Mouse (Mus musculus) adrenal gland, adult 8-10 months (tissue): ENCODE measurements around the gene Iqsec1. TPM values are rescaled to one million over a fixed set of nuclear protein-coding genes. Genes with fewer than 3 reads are reported as not detected.
"Not testable (repeated sequence)": the region's sequence is repeated elsewhere in the genome, so short reads cannot be mapped to it uniquely, and the experiment has no call there.

Experiments used
- DNase-seq: peaks from one replicate; pipeline ENCODE4 v3.0.0; 2022
- total RNA-seq, 4 experiments: library from RNA; stranded (reverse); gene quantifications; 2 replicates each; pipeline ENCODE4 v1.2.4; 2022

Gene Iqsec1
- total RNA-seq, 4 experiments from 2014 or later = 110 to 149 (median 131) TPM

DNA sequence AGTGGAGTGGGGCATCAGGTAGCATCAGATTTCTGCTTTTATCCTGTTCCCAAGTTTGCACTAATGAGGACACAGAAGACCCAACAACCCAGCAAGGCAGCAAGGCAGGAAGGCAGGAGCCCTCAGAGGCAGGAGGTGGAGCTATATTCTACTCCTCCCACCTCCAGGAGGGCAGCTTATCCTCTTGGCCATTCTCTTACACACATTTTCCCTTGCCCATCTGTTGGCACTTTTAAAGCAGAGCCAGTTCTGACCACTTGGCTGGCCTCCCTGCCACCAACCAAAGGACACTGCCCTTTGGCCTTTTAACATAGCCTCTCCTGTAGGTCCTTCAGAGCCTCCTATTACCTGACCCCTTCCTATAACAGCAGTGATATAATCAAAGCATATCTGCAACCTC is 286.3 kb downstream of the Iqsec1 start:
- no peak for DNase-seq

DNA sequence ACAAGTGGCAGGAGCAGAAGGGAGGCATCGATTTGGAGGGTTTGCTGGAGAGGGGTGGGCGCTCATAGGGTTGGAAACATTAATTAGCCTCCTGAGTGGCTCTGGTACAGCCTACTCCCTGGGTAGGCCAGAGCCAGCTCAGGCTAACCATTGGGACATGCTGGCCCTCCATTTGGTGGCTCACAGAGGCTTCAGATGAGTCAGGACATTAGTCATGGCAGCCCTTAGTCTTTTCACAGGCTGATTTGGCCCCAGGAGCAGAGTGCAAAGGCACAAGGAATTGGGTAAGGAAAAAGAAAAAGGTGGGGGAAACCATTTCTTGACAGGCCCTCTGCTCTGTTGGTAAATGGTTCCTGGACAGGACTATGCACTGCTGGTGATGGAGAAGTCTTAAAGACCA is 287.1 kb downstream of the Iqsec1 start:
- DNase-seq = no peak

DNA sequence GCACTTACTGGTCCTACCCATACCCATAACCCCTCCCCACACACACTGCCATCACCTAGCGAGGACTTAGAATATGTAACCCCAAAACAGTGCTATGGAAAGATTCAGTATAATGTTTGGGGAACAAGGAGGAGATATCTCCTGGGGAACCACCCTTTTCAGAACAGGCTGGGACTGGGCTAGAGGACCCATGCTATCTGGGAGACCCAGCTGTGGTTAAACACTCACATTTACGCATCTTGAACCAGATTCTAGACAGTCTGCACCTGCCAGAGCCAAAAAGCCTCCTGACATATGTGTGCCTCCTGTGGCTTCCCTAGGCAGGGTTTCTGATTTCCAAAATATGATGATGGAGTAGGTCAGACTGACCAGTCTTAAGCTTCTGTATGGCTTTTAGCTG is 287.7 kb downstream of the Iqsec1 start:
- DNase-seq = no peak

DNA sequence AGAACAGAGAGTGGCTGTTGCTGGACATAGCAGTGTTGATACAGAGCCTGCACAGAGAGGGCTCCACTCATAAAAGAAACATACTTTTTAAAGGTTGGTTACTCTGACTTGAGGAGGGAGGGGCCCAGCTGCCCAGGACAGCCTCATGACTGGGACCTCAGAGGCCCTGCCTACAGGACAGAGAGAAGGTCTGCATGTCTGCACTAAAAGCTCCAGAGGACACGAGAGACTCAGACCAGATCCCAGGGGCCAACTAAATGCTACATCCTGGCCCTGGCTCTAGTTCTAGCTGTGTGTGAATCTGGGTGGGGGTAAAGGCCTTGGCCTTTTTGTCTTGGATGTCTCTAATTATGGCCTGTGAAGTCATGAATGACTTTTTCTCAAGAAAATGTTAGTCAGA is 288.4 kb downstream of the Iqsec1 start:
- no peak for DNase-seq

DNA sequence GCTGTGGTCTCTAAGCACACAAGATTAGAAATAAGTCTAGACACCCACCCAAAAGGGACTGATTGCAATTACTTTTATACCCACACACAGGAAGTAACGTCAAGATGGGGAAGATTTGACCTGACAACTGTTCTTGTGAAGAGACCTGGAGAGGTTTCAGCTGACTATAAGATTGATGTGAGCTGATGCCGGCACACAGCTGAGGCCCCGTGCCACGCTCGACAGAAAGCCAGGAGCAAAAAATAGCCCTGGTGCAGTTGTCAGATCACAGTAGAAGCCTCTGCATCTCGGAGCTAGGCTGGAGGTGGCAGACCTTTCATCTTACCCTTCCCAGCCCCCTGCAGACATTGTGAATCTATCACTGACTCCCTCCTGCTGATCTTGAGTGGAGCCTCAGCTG is 289.6 kb downstream of the Iqsec1 start:
- no peak for DNase-seq

DNA sequence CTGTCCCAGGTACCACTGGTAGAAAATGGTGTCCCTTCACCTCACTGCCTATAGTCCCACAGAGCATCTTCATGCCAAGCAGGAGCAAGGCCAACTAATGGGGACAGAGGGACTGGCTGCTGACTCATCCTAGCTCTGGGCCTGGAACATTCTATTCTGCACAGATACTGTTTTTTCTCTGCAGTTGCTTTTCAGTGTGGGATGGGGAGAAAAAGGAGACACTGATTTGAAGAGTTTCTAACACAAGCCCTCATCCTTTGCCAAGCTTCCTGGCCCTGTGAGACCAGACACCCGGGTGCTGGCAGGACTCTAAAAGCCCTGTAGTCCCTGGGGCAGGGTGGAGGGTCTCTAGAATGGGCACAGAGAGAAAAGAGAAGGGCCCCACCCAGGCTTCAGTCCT is 292.7 kb downstream of the Iqsec1 start:
- DNase-seq = peak; percentile 59

DNA sequence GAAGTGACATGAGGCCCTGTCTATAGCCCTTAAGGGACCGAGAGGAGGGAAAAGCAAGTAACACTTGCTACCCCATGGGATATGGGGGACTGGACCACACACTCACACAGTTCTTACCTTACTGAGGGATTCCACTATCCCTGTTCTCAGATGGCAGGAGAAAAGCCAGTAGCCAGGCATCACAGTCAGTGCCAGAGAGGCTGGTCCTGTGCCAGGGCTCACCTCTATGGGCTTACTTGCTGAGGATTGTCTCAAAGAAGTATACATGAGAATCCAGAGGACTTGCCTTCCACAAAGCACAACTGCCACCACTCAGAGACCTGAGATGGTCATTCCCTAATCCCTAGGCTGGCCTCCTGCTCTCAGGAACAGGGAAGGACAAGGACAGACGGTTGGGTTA is 296.1 kb downstream of the Iqsec1 start:
- DNase-seq = no peak

DNA sequence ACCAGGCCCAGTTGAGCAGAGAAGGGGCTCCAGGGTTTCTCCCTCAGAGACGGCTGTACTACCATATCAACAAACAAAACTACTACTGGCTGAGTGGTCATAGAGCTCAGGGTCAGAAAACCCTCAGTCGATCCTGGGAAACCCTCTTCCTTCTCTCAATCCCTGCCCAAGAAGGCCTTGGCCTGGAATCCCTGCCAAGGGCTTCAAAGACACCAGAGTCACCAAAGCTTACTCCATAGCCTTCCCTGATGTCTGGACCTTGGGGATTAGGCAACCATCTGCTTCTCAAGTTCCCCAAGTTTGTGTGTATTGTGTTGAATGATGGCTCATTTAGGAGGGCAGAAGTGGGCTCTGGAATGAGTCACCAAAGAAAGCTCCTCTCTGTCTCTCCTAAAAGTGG is 296.6 kb downstream of the Iqsec1 start:
- peak; percentile 72 for DNase-seq

DNA sequence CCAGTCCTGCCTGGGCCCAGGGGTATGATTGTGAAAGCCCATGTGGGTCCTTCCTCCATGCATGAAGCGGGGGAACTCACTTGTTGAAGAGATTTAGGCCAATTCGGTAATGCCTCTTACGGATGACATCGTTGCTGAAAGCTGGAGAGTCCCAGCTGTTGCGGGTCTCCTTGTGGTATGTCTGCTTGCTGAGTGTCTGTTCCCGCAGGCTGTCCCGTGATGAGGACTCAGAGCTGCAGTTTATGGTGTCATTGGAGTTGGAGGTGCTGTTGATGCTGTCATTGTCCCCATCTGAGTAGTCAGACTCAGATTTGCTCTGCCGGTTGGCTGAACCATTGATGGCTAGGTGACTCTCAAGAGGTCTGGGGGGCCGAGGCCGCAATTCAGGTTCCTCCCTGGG is 299.0 kb downstream of the Iqsec1 start:
- DNase-seq = no peak

DNA sequence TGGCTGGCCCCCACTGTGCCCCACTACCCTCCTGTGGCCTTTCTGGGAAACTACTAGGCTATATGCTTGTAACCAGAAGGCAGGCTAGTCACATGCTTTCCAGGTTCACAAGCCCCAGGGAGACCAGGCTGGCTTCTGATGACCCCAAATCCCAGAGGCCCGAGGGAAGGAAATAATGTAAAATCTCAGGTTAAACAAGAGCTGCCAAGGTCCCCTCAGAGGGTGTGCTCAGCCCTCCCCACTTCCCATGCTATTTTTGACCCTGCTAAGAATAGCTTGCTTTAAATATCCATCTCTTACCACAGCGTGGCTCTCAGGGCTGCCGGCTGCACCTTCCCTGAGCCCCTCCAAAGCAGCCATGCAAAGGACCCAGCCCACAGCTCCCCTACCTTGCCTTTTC is 299.7 kb downstream of the Iqsec1 start:
- no peak for DNase-seq

DNA sequence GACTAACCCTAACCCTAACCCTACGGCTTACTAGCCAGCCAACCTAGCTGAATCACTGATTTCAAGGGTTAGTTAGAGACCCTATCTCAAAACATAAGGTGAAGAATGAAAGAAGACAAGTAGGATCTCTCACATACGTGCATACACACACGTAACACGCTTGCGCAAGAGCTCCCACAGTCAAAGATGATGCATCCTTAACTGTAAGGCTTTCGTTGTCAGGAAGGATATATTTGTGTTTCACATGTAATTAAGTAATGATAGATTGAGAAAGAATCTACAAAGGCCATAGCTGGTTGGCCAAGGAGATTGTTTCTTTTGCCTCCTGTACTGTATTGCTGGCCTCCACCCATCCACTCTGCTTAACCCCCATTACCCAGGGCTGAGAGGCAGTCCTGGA is 300.5 kb downstream of the Iqsec1 start:
- DNase-seq = no peak

DNA sequence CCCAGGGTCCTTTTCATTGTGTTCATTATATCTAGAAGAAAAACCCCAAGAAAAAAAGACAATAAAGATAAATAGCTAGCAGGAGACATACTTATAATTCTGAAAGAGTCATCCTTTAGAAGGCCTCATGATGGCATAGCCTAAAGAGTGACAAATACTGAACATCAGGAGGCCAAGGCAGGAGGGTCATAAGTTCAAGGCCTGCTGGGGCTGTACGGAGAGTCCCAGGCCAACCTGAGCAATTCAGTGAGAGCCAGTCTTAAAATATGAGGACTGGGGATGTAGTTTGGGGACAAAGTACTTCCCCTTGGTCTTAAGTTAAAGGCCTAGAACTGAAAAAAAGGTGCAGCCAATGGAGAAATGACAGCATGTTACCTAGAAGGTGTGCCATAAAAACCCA is 301.7 kb downstream of the Iqsec1 start:
- DNase-seq = no peak

DNA sequence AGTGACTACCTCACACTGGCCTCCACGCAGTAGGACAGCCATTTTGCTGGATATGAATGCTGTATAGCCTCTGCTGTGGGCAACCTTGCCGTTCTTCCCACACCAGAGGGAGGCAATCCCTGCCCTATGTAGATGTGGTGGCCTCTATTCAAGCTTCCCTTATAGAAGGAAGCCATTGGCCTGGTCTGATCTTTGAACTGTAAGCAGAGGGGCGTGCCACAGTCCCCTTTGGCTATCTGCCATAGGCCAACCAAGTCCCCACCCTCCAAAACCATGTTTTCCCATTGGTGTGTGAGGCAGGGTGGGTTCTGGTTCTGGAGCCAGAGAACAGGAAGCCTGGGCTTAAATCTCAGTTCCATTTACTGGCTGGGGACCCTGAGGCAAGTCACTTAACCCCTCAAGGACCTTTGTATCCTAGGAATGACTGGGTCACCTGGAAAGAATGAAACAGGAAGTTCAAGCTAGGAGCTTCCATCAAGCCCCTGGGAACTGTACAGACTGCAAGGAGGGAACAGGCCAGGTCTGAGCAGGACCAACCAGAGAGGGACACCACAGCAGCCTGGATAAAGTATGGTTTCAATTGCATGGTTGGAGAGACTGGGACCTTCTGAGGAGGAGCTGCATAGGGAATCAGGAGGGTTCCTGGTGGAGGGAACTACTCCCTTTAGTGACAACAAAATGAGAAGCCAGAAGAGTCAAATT is 304.5 kb downstream of the Iqsec1 start:
- no peak for DNase-seq

DNA sequence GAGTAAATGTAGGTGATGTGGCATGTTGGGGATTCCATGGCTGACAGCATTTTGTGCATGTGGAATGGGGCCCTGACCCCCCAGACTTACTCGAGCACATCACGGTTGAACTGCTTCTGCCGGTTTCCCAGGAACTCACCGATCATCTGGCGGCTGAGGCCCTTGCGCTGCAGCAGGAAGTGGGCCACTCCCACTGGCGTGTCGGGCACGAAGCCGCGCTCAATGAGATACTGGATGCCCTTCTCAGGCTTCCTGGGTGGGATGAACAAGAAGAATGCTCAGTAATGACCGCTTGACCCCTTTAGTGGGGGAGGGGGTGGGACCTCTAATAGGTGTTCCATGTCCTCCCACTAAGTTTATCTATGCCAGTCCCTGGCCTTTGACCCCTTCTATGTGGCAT is 308.1 kb downstream of the Iqsec1 start:
- no peak for DNase-seq

DNA sequence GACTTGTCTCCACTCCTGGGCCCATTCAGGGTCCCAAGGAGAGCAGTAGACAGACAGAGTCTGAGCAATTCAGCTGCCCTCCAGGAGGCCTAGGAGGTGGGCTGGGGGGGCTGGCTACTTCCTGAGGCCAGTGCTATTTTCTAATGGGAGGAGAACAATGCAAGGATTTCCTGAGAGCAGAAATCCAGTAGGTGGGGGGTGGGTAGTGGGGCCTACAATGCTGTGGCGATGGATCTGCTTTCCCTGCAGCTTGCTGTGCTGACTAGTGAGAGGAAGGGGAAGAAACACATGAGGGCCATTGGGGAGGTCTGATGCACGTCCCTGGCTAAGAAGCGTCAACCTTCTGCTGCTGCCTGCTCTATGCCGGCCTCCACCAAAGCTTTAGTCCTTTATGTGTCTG is 309.7 kb downstream of the Iqsec1 start:
- no peak for DNase-seq

DNA sequence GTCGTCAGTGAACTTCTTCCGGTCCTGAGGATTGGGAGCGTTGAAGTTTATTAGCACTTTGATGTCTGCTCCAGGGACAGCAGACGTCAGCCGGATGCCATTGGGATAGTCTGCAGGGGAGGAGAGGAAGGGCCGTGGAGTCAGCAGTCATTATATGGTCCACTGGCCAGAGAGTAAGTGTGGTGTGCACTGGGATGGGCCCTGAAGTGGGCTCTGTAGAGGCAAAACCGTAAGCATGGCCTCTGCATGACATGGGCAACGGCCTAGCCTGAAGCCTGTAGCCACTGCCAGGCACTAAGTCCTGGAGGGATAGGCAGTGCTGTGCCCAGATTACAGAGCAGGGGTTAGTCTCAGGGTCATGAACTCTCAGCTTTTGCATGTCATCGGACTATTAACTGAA is 319.8 kb downstream of the Iqsec1 start:
- DNase-seq = no peak

DNA sequence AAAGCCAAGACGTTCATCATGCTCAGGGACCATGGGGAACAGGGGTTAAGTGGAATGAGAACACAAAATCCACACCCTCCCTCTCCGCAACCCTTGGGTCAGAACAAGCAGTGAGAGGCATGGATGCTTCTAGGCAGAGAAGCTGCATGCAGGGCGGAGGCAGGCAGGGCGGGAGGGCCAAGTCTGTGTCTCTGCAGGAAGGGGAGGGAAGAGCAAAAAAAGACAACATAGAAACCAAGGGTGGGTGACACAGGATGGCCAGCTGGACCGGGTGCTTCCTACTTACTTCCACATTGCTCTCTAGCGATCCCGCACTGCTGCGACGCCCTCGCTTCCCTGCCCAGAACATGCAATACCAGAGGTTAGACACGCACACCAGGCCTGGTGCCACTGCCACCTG is 324.7 kb downstream of the Iqsec1 start:
- no peak for DNase-seq

DNA sequence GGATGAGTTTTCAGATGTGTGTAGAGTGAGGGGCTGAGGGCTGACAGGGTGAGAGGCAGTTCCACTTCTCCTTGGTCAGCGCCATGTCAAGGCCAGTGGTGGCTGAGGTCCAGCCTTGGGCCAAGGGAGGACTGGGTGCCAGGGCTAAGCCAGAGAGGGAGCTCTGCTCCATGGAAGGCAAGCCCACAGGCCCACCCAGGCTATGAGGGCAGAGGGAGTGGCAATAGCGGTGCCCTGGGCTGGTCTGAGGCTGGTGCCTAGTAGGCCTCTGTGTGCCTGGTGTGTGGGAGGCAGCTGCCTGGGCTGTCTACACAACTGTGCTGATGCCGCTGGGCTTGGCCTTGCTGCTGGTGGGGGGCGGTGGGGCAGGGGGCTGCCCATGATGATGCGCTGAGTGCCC is 326.3 kb downstream of the Iqsec1 start:
- DNase-seq = no peak

DNA sequence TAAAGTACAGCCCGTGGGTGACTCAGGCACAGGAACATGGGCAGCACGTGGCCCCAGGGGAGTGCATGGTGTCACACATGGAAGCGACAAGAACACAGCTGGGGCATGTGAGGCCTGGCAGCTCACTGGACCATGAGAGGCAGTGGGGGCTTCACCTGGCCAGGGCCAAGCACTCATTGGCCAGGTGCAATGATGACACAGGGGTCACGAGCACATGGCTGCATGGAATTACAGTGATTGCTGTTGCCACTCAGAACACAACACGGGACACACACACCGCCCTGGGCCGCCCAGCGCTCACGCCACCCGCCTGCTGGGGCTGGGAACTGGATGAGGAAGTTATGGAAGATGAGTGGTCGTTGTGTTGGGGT is 327.5 kb downstream of the Iqsec1 start:
- DNase-seq = no peak

DNA sequence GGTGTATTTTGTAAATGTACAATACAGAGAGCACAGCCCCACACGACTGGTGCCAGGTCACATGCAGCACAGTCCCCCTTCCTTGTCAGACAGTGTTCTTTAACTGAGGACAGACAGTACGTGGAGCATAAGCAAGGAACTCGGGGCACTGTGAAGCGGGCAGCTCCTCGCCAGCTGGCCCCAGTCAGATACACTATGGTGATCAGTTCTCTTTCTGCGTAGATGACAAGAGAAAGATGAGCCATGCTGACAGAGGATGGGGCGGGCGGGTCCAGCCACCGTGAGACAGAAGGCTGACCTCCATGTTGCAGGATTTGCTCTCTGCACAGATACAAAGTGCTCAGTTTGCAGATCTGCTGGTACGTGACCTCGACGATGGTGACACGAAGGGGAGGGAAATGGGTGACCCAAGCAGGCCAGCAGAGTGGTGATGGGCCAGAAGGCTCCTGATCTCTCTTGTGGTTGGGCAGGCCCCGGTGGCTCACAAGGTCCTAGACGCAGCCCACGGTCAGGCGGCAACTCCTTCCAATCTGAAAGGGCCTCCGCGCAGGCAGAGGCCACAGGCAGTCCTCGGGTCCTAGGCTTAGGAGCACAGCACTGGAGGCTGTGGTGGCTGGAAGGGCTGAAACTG is 328.0 kb downstream of the Iqsec1 start:
- no peak for DNase-seq

DNA sequence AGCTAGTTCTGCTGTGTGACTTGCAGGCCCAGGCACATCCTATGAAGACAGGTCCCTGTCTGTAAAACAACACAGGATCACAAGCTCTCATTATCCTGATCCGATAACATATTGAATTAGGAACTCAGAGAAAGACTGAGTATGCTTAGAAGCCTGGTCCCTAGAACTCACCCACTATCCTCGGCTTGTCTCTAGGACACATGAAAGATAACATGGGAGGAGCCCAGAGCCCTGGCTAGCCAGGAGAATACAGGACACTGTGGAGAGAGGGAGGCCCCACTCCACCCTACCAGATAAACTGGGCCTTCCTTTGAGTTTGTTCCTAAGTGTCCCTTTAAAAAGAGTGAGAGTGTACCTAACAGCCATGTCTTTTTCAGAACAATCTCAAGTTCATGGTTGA is 328.6 kb downstream of the Iqsec1 start:
- no peak for DNase-seq

DNA sequence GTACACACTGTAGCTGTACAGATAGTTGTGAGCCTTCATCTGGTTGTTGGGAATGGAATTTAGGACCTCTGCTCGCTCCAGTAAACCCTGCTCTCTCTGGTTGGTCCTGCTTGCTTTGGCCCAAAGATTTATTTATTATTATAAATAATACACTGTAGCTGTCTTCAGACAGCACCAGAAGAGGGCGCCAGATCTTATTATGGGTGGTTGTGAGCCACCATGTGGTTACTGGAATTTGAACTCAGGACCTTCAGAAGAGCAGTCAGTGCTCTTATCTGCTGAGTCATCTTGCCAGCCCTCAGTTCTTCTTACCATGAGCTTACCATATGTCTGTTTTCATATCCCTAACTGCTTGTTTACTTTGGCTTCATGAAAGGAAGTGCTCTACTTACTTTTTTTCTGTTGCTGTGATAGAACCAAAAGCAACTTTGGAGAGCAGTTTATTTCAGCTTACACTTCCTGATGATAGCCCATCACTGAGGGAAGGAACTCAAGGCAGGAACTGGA is 332.1 kb downstream of the Iqsec1 start:
- DNase-seq = not testable (repeated sequence)

DNA sequence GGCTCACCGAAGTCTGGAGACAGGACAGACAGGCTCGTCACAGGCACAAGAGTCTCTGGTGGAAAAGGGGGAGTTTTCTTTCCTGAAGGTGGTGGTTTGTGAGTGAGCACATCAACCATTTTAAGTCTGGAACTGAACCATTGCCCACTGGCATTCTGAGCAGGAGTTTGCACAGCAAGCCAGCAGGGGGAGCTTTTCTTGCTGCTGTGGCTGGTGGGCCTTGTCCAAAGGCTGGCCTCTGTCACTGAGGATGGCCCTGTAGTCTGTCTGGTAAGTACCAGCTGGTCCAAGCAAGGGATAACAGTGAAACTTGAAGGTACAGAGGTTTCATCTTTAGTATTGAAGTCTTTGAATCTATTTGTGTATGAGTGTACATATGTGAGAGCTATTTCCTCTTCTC is 334.7 kb downstream of the Iqsec1 start:
- DNase-seq = peak; percentile 42

DNA sequence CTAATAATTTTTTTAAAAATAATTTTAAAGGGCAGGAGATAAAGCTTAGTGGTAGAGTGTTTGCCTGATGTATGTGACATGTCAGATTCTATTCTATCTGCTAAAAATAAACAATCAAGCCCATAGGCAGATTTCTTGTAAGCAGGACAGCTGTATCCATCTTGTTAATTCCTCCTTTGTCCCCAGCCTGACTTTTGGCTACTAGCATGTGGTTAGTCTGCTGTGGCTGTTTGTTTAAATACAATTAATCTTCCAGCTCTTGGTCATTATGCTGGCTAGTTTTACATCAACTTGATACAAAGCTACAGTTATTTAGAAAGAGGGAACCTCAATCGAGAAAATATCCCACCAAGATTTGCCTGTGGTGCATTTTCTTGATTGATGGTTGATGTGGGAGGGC is 337.9 kb downstream of the Iqsec1 start:
- DNase-seq = no peak

DNA sequence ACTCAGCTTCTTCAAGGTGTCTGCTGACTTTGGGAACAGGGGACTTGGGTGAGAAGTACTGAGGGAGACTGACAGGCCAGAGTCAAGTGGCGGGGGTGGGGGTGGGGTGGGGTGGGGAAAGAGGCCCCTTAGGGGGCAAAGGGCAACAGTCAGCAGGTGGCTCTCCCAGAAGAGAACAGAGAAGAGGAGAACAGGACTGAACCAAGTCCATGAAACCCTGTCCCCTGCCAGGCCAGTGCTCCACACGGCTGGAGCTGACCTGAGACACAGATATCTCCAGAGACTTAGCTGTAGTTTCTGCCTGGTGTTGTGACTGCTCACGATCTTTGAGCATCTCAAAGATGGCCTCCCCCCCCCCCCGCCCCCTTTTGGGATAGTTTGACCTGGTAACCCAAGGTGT is 339.2 kb downstream of the Iqsec1 start:
- DNase-seq = no peak
